Mouse (Mus musculus): ENCODE measurements at regions not wholly inside any gene's neighbourhood (a gene's known extent, or its start where the extent isn't known, plus 50 kb on each side); places are given as distances from the start of the nearest gene placed in this dataset.

DNA sequence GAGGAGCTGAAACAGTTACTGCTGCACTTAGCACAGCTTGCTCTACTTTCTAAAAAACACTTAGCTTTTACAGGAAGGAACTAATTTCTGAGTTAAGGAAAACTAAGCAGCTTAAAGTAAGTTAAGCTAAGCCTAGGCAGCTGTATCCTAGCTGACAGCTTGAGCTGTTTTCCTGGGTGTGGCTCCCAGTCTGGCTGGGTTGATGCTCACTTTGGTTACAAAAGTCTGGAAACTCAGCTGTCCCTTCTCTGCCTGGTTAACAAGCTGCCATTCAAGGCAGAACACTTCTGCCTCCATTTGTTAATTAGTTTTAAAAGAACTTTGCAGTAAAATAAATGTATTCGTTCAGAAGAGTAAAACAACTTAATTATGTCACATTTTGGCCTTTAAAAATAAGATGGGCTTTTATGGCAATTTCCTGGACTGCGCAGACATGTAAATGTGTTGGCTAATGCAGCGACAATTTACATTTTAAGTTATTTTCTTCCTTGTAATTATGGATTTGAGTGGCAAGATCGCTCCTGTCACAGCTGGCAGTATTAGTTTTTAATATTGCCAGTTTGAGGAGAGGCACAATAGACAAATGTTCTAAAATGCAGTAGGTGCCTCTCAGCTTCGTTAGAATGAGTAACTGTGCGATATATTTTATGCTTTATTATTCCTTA lies 406.2 kb downstream of the Hace1 start:
- Histone ChIP-seq H3K9me3 (replicated peaks; ENCODE audit: low read length) (no peaks in the 10 kb centered on the region), H3K4me2 (ENCODE audit: insufficient read depth, low read depth, poor library complexity, severe bottlenecking) (no peak overlapping the region), H3K4me1 (ENCODE audit: control insufficient read depth in 1 of 2, insufficient read depth in 2 of 2) (no peaks in the 10 kb centered on the region), H3K9ac (ENCODE audit: insufficient read depth, low read depth) (no peak overlapping the region), H3K36me3 (replicated peaks in 1 of 2; ENCODE audit: control insufficient read depth in 1 of 2, insufficient read depth in 1 of 2, low read length in 1 of 2) (no peaks in the 10 kb centered on the region), H3K27ac (ENCODE audit: insufficient read depth, low read depth) (no peak overlapping the region), H3K27me3 (replicated peaks) (no peaks in the 10 kb centered on the region), H3K79me2 (replicated peaks; ENCODE audit: control insufficient read depth, extremely low read depth, insufficient read depth, poor library complexity, severe bottlenecking) (no peaks in the 10 kb centered on the region), H3K4me3 (replicated peaks in 1 of 3; ENCODE audit: low read depth in 2 of 3, low read length in 2 of 3, poor library complexity in 1 of 3) (no peak overlapping the region)
- TF ChIP-seq CHD2 (IDR thresholded peaks at IDR 0.05; ENCODE audit: low read length): no peak
- no peak for TF ChIP-seq CHD1 (IDR thresholded peaks at IDR 0.05; ENCODE audit: low read depth, low read length)
- TF ChIP-seq NELFE (IDR thresholded peaks at IDR 0.05; ENCODE audit: low read depth, low read length): no peak
- in situ Hi-C loops (cut with MboI; ENCODE audit: low pct_ligation_motif_present, low pct_unique_long_range_greater_than_20kb, low sequenced_read_pairs): no loop called here
- DNase-seq (ENCODE audit: extremely low read depth): no peak
- dilution Hi-C loops (cut with MboI; ENCODE audit: extremely low pct_ligation_motif_present, extremely low pct_unique_long_range_greater_than_20kb, low sequenced_read_pairs): no loop called here

DNA sequence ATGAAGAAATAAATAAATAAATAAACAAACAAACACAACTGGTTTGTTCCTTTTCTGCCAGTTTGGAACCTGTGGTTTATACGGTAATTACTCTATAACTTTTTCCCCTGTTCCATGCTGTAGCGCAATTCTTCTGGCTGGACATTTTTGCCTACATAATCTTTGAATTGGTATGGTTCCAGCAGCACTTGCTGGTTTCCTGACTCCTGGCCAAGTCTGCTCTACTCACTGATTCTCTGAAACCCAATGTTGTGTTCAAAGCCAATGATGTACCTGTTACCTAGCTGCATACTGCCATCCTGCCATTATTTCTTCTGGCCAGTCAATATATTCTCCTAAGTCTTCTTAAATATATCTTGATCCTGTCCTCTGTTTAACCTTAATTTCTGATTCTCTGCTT lies 408.7 kb downstream of the Hace1 start:
- Histone ChIP-seq H3K4me3 (replicated peaks in 1 of 3; ENCODE audit: low read depth in 2 of 3, low read length in 2 of 3, poor library complexity in 1 of 3) (no peak overlapping the region), H3K4me2 (ENCODE audit: insufficient read depth, low read depth, poor library complexity, severe bottlenecking) (no peak overlapping the region), H3K36me3 (replicated peaks in 1 of 2; ENCODE audit: control insufficient read depth in 1 of 2, insufficient read depth in 1 of 2, low read length in 1 of 2) (no peaks in the 10 kb centered on the region), H3K79me2 (replicated peaks; ENCODE audit: control insufficient read depth, extremely low read depth, insufficient read depth, poor library complexity, severe bottlenecking) (no peaks in the 10 kb centered on the region), H3K27me3 (replicated peaks) (no peaks in the 10 kb centered on the region), H3K9ac (ENCODE audit: insufficient read depth, low read depth) (no peak overlapping the region), H3K27ac (ENCODE audit: insufficient read depth, low read depth) (no peak overlapping the region), H3K4me1 (ENCODE audit: control insufficient read depth in 1 of 2, insufficient read depth in 2 of 2) (no peaks in the 10 kb centered on the region), H3K9me3 (replicated peaks; ENCODE audit: low read length) (no peaks in the 10 kb centered on the region)
- in situ Hi-C loops (cut with MboI; ENCODE audit: low pct_ligation_motif_present, low pct_unique_long_range_greater_than_20kb, low sequenced_read_pairs): no loop called here
- TF ChIP-seq ZNF384 (IDR thresholded peaks at IDR 0.05; ENCODE audit: low read depth, low read length) (no peak), MAFK (IDR thresholded peaks at IDR 0.05; ENCODE audit: insufficient replicate concordance, low read length) (no peak), ZMIZ1 (IDR thresholded peaks at IDR 0.05; ENCODE audit: low read depth, low read length) (no peak), SIN3A (IDR thresholded peaks at IDR 0.05; ENCODE audit: low read length) (no peak), MXI1 (IDR thresholded peaks at IDR 0.05; ENCODE audit: low read depth, low read length) (no peak), ETS1 (conservative IDR thresholded peaks at IDR 0.05; ENCODE audit: low read depth, low read length) (no peak), TBP (conservative IDR thresholded peaks at IDR 0.05; ENCODE audit: low read depth, low read length) (no peak), ZKSCAN1 (IDR thresholded peaks at IDR 0.05; ENCODE audit: borderline replicate concordance, low read depth, low read length) (no peak), ZC3H11A (IDR thresholded peaks at IDR 0.05; ENCODE audit: low read depth, low read length) (no peak), ELF1 (IDR thresholded peaks at IDR 0.05; ENCODE audit: low read depth, low read length) (no peak)
- dilution Hi-C loops (cut with MboI; ENCODE audit: extremely low pct_ligation_motif_present, extremely low pct_unique_long_range_greater_than_20kb, low sequenced_read_pairs): no loop called here
- DNase-seq (ENCODE audit: extremely low read depth): no peak

- DNase-seq (ENCODE audit: extremely low read depth): no peak
- no peaks in the 10 kb centered on the region for H3K4me1 ChIP-seq (ENCODE audit: control insufficient read depth in 1 of 2, insufficient read depth in 2 of 2)
- no peak overlapping the region for H3K4me3 ChIP-seq (replicated peaks in 1 of 3; ENCODE audit: low read depth in 2 of 3, low read length in 2 of 3, poor library complexity in 1 of 3)
- H3K79me2 ChIP-seq (replicated peaks; ENCODE audit: control insufficient read depth, extremely low read depth, insufficient read depth, poor library complexity, severe bottlenecking): no peaks in the 10 kb centered on the region
- H3K27me3 ChIP-seq (replicated peaks): no peaks in the 10 kb centered on the region
- TF ChIP-seq ELF1 (IDR thresholded peaks at IDR 0.05; ENCODE audit: low read depth, low read length): no peak
- no peak for TF ChIP-seq NELFE (IDR thresholded peaks at IDR 0.05; ENCODE audit: low read depth, low read length)
- TF ChIP-seq CHD1 (IDR thresholded peaks at IDR 0.05; ENCODE audit: low read depth, low read length): no peak
- TF ChIP-seq IRF4 (IDR thresholded peaks at IDR 0.05; ENCODE audit: low read depth, low read length): no peak
- no peak for TF ChIP-seq MAZ (IDR thresholded peaks at IDR 0.05; ENCODE audit: low read depth, low read length)
- TF ChIP-seq USF2 (conservative IDR thresholded peaks at IDR 0.05; ENCODE audit: low read depth, low read length): no peak
- TF ChIP-seq HCFC1 (IDR thresholded peaks at IDR 0.05; ENCODE audit: low read depth, low read length): no peak
- TF ChIP-seq UBTF (IDR thresholded peaks at IDR 0.05; ENCODE audit: low read depth, low read length): no peak
- TF ChIP-seq USF1 (IDR thresholded peaks at IDR 0.05; ENCODE audit: low read depth, low read length): no peak
- TF ChIP-seq JUN (IDR thresholded peaks at IDR 0.05; ENCODE audit: insufficient read depth, low read depth, low read length): no peak
- no peak for TF ChIP-seq ZKSCAN1 (IDR thresholded peaks at IDR 0.05; ENCODE audit: borderline replicate concordance, low read depth, low read length)
- no peak for TF ChIP-seq PAX5 (IDR thresholded peaks at IDR 0.05; ENCODE audit: low read length)
- TF ChIP-seq POLR2AphosphoS2 (IDR thresholded peaks at IDR 0.05; ENCODE audit: low read depth, low read length): no peak
- no peak for TF ChIP-seq ZC3H11A (IDR thresholded peaks at IDR 0.05; ENCODE audit: low read depth, low read length)
- no peak for TF ChIP-seq EP300 (IDR thresholded peaks at IDR 0.05; ENCODE audit: low read length)
- no peak for TF ChIP-seq SIN3A (IDR thresholded peaks at IDR 0.05; ENCODE audit: low read length)
- no peak for TF ChIP-seq NRF1 (IDR thresholded peaks at IDR 0.05; ENCODE audit: low read depth, low read length)
- dilution Hi-C loops (cut with MboI; ENCODE audit: extremely low pct_ligation_motif_present, extremely low pct_unique_long_range_greater_than_20kb, low sequenced_read_pairs): no loop called here
- no peak overlapping the region for H3K9ac ChIP-seq (ENCODE audit: insufficient read depth, low read depth)
- no peak overlapping the region for H3K27ac ChIP-seq (ENCODE audit: insufficient read depth, low read depth)
- in situ Hi-C loops (cut with MboI; ENCODE audit: low pct_ligation_motif_present, low pct_unique_long_range_greater_than_20kb, low sequenced_read_pairs): no loop called here
- H3K9me3 ChIP-seq (replicated peaks; ENCODE audit: low read length): no peaks in the 10 kb centered on the region
- H3K4me2 ChIP-seq (ENCODE audit: insufficient read depth, low read depth, poor library complexity, severe bottlenecking): no peak overlapping the region
- H3K36me3 ChIP-seq (replicated peaks in 1 of 2; ENCODE audit: control insufficient read depth in 1 of 2, insufficient read depth in 1 of 2, low read length in 1 of 2): no peaks in the 10 kb centered on the region
Observed at GRCm38 (mm10) chr10:46006319-46006718, 428.7 kb downstream of the Hace1 start.
